Mouse (Mus musculus) erythroblast, embryonic 14.5 days (primary cell): ENCODE results near the gene Ttc1.

Experiments used
- GATA1 ChIP-seq: IDR thresholded peaks from 2 replicates; pipeline ENCODE4 v1.6.1; 2012; ENCODE audit warnings: low read length, inconsistent platforms, mixed read lengths
- TAL1 ChIP-seq: IDR thresholded peaks from 3 replicates; pipeline ENCODE4 v1.6.1; 2012; ENCODE audit warnings: low read length, inconsistent platforms, mixed read lengths

DNA sequence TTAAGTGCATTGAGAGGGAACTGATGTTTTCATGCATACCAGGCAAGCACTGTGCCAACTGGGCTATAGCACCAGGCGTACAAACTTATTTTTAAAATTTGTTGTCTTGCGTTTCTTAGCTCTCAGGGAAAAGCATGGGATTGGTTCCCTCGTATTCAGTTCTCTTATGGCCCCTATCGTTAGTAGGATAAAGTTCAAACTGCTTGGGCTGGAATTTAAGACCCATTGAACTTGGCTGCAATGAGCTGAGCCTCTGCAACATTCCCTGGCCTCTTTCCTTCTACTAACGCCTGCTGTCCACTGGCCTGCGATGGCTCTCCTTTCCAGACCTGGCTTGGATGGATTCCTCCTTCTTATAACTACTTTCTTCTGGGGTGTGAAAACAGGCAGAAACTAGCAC is 42.6 kb upstream of the Ttc1 start:
- TF ChIP-seq GATA1 (no peak), TAL1 (no peak)
